Mouse (Mus musculus) activated CD4-positive, CD25-positive, alpha-beta regulatory T cell, adult 4 months (primary cell): Measurements from ENCODE around the gene Cyb5d1. TPM values are rescaled to one million over a fixed set of nuclear protein-coding genes. Genes with fewer than 3 reads are reported as not detected.

Source experiments
- ATAC-seq: one replicate; pipeline ENCODE4 v1.8.0; 2017
- polyA plus RNA-seq, 2 experiments: library from polyadenylated mRNA; unstranded; fragments of 100-300 nt; shearing (Covaris generic); gene quantifications; one replicate each; pipeline ENCODE4 v1.2.1; 2017

Gene Cyb5d1
- polyA plus RNA-seq, 2 experiments from 2014 or later: 9.4 to 17.9 TPM

DNA sequence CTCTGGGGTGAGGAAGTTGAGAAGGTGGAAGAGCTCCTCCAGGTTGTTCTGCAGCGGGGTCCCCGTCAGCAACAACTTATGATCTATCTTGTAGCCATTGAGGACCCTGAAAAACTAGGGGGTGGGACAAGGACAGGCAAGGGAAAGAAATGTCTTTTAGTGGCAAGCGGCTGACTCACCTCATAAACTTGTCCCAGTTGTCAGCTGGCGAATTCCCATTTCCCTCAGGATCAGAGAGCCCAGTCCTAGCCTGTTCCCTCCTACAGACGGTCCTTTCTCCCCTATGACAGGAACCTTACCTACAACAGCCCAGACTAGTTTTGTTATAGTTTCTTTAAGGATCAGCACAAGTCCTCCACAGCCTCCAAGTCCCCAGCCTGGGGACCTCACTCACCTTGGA lies 38.9 kb downstream of the Cyb5d1 start:
- ATAC-seq: no peak

DNA sequence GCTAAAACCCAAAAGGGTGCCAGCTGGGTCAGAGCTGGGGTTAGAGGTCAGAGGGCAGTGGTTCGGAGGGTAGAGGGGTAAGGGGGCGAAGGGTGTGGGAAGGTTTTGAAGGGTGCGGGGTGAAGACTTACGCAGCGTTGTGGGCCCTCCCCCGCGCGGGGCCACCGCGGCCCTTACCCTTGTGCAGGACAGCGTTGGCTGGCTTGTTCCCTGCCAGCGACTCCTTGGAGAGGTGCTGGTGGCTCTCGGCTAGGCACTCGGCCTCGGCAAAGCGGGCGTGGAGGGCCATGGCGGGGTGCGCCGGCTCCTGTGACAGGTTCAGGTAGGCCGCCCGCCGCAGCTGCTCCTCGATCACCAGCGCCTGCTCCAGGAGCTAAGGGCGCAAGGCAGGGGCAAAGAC lies 49.0 kb downstream of the Cyb5d1 start:
- ATAC-seq: no peak

Other genes with a start within 250 kb of the Cyb5d1 start
- not detected for gene Alox12b, start 238.6 kb downstream of the Cyb5d1 start, polyA plus RNA-seq
- 1 to 10 TPM; 2.2 to 5.0 TPM for gene Alox8, start 197.8 kb downstream of the Cyb5d1 start, polyA plus RNA-seq
- under 1 TPM; 0.24 to 0.48 TPM for gene Gucy2e, start 158.6 kb downstream of the Cyb5d1 start, polyA plus RNA-seq
- 10 to 100 TPM in 1 of 2 experiments, 1 to 10 TPM in 1; 9.2 to 10.7 TPM for gene Cntrob, start 71.9 kb downstream of the Cyb5d1 start, polyA plus RNA-seq
- 100 to 1,000 TPM; 109 to 112 TPM for gene Trappc1, start 71.7 kb downstream of the Cyb5d1 start, polyA plus RNA-seq
- gene Kcnab3, start 69.4 kb downstream of the Cyb5d1 start, polyA plus RNA-seq: under 1 TPM; 0.31 to 0.89 TPM
- 1 to 10 TPM; 2.4 to 3.4 TPM for gene Rnf227, start 55.2 kb downstream of the Cyb5d1 start, polyA plus RNA-seq
- gene Chd3, start 26.2 kb downstream of the Cyb5d1 start, polyA plus RNA-seq: 10 to 100 TPM; 58.7 to 62.7 TPM
- 100 to 1,000 TPM; 146 TPM for gene Naa38, start 144 bp downstream of the Cyb5d1 start, polyA plus RNA-seq
- under 1 TPM; 0.22 to 0.51 TPM for gene Tmem88, start 2.6 kb upstream of the Cyb5d1 start, polyA plus RNA-seq
- 10 to 100 TPM; 23.6 to 28.3 TPM for gene Kdm6b, start 18.0 kb upstream of the Cyb5d1 start, polyA plus RNA-seq
- under 1 TPM in 1 of 2 experiments, not detected in 1; 0.19 TPM for gene Dnah2, start 153.5 kb upstream of the Cyb5d1 start, polyA plus RNA-seq
- gene Efnb3, start 164.6 kb upstream of the Cyb5d1 start, polyA plus RNA-seq: under 1 TPM in 1 of 2 experiments, not detected in 1; 0.17 TPM
- 10 to 100 TPM; 25.6 to 27.6 TPM for gene Wrap53, start 184.6 kb upstream of the Cyb5d1 start, polyA plus RNA-seq
- 100 to 1,000 TPM; 231 to 302 TPM for gene Trp53, start 184.7 kb upstream of the Cyb5d1 start, polyA plus RNA-seq
- under 1 TPM in 1 of 2 experiments, not detected in 1; 0.46 TPM for gene Atp1b2, start 210.3 kb upstream of the Cyb5d1 start, polyA plus RNA-seq
- not detected for gene Shbg, start 222.3 kb upstream of the Cyb5d1 start, polyA plus RNA-seq
- not detected for gene Sat2, start 226.4 kb upstream of the Cyb5d1 start, polyA plus RNA-seq
- gene Fxr2, start 237.4 kb upstream of the Cyb5d1 start, polyA plus RNA-seq: 1 to 10 TPM; 6.5 to 7.1 TPM